Mouse (Mus musculus): ENCODE measurements at regions not wholly inside any gene's neighbourhood (a gene's known extent, or its start where the extent isn't known, plus 50 kb on each side); places are given as distances from the start of the nearest gene placed in this dataset.
"Not testable (repeated sequence)": the region's sequence is repeated elsewhere in the genome, so short reads cannot be mapped to it uniquely, and the experiment has no call there.

DNA sequence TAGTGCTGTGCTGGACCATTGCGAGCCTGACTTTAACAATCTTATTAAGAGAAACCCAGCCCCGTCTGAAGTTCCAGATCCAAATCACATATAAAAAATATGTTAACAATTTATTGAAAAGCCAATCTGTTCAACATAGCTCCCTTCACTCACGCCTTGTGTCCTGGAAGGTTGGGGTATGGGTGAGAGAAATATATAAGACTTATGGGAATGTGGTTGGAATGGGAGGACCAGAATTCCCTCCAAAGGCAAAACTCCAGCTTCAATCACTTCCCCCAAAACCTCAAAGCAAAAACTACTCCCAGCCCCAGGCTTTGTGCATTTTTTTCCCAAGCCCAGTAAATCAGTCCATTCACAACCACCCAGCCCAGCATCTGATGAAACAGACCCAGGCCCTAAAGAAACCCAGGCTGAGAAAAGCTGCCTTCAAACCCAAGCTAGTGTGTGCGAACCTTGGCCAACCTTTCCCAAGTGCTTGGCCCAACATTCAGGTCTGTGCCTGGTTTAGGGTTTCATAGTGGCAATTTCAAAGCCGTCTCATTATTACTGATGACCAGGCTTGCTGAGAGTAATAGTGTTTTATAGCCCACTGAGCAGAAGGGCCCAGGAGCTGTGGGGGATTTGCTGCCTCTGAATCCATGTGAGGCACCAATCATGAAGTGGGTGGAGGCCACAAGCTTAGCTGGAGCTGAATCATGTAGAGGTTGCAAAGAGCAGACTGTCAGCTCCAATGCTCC is 517.0 kb downstream of the Bnc2 start:
- no peak for DNase-seq (ENCODE audit: low read depth, low spot score)

DNA sequence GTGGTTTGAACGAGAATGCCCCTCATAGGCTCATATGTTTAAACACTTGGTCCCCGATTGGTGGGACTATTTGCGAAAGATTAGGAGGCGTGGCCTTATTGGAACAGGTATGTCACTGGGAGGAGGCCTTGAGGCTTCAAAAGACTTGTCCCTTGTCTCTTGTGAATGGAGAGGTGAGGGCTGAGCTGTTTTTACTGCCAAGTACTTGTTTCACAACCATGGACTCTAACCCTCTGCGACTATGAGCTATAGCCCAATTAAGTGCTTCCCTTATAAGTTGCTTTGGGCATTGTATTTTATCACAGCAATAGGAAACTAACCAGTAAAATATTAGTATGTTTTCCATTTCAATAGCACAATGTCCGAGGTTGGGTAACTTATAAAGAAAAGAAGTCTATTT is 511.7 kb downstream of the Bnc2 start:
- no peak for DNase-seq (ENCODE audit: low read depth, low spot score)

DNA sequence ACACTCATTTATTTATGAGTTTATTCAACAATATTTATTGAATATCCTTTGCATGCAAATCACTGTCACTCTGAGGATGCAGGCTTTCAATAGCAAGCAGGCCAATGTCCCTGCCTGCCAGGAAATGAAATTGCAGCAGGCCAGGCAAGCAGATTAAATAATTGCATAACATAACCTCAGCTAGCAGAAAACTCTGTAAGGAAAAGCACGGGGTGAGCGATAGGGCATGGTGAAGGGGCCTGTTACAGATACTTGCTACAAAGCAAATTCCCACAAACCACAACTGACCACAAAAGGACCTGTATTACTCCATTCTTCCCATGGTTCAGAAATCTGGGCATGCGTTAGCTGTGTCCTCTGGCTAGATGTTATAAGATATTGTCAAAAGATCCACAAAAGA is 509.8 kb downstream of the Bnc2 start:
- DNase-seq (ENCODE audit: low read depth, low spot score), result no peak

DNA sequence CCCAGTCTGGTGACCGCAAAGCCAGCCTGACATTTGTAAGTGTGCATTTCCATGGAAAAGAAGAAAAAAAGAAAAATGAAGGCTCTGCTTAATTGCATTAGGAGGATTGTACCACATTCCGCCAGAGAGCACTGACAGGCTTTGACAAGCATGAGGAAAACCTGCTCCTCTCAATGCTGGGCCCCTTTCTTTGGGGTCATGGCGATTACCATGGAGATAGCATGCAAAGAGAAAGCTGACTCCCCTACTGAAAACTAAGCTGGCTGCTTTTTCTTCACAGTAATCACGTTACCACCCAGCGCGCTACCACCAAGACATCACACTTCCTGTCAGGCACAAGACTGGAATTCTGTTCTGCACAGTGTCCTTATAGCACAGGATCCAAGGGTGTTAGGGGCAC is 502.2 kb downstream of the Bnc2 start:
- no peak for DNase-seq (ENCODE audit: low read depth, low spot score)

DNA sequence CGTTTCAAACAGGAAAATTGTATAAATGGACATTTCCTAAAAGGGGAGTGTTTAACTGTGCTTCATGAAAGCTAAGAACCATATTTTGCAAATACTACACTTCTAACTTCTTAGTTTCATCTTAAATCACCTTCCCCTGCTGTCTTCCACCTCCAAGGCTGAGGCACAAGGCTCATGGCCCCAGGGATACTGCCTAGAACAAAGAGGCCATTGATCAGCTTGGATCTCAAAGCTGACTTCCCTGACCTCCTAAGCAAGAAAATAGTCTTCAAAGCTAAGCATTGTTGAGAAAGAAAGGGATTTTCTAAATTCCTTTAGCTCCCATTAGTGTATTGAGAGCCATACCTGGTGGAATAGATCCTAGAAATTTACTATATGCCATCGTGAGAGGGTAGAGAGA is 501.6 kb downstream of the Bnc2 start:
- no peak for DNase-seq (ENCODE audit: low read depth, low spot score)

DNA sequence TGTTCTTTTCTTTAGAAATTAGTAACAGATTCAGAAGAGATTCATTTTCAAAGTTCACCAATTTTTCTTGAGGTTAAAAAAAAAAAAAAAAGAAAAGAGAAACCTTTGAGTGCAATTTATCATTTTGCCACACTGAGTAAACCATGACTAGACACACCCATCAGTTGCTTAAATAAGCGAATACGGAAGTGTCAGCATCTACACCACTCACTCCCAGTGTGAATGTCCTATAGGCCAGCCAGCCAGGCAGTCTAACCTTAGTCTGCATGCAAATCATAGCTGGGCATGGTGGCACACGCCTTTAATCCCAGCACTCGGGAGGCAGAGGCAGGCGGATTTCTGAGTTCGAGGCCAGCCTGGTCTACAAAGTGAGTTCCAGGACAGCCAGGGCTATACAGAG is 498.6 kb downstream of the Bnc2 start:
- DNase-seq (ENCODE audit: low read depth, low spot score), result not testable (repeated sequence)

DNA sequence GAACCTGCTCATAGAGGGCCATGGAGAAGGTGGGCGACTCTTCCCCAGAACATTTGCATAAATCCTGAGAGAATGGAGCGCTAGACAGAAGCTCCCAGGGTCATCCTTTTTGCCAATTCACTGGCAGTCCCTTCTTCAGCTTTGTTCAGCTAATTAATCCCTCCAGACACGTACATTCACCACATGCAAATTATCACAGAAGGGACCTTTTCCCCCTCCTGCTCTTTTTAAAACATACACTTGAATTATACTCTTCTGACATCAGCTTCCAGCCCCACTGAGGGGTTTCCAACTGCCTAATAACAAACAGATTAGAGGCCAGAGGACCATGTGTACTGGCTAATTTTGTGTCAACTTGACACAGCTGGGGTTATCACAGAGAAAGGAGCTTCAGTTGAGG is 497.2 kb downstream of the Bnc2 start:
- DNase-seq (ENCODE audit: low read depth, low spot score), result no peak

DNA sequence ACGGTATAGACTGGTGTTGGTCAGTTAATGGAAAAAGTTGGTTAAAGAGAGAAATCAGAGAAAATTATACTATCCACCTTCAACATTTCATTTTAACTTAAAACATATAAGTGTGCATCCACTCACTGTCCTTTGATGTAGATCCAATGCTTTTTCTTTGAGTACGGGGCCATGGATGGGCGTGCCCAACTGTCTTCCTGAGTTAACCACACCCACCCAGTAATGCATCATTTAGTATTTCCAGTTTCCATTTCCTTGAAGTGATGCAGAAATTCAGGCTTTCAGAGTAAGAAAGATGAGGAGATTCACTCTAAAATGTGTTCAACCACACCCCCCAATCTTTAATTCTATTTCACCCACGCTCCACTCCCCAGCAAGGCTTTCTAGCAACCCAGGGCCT is 490.6 kb downstream of the Bnc2 start:
- DNase-seq (ENCODE audit: low read depth, low spot score), result no peak

DNA sequence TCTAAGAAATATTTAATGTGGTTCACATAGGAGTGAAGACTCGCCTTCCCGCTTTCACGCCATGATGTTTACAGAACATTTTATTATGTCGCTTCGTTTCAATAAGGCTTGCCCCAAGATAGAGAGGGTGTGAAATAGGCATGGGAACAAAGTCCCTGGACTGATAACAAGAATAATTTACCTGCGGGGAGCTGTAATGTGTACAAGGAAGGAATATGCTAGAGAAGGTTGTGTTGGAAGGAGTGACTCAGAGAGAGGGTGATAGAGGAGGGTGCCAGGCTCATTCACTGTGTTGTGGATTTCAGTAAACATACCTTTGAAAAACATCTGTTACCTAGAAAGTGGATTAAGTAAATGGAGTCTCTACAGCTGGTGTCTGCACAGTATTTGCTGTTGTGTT is 490.2 kb downstream of the Bnc2 start:
- no peak for DNase-seq (ENCODE audit: low read depth, low spot score)

DNA sequence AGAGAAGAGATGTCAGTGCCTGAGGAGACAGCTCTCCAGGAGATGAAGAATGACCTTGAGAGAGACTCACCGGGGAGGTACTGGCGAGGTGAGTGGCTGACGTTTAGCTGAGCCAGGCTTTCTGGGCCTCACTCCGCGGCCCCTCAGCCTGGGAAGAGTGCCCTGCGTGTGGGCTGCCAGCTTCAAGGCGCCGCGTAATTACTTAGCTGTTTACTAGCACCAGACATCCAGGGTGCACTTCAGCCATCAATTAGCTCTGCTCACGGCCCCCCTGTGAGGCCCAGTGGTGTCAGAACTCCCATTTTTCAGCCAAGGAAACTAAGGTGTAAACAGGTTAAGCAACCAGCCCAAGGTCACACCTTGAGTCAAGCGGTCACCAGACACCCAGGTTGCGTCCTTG is 485.8 kb downstream of the Bnc2 start:
- no peak for DNase-seq (ENCODE audit: low read depth, low spot score)

DNA sequence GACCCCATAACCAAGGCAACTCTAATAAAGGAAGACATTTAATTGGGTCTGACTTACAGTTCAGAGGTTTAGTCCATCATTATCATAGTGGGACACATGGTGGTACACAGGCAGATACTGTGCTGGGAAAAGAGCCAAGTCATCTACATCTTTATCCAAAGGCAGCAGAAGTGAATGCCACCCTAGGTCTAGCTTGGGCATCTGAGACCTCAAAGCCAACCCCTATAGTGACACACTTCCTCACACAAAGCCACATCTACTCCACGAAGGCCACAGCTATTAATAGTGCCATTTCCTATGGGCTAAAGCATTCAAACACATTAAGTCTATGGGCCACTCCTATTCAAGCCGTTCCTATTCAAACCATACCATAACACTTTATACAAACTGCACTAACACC is 483.8 kb downstream of the Bnc2 start:
- DNase-seq (ENCODE audit: low read depth, low spot score), result no peak

DNA sequence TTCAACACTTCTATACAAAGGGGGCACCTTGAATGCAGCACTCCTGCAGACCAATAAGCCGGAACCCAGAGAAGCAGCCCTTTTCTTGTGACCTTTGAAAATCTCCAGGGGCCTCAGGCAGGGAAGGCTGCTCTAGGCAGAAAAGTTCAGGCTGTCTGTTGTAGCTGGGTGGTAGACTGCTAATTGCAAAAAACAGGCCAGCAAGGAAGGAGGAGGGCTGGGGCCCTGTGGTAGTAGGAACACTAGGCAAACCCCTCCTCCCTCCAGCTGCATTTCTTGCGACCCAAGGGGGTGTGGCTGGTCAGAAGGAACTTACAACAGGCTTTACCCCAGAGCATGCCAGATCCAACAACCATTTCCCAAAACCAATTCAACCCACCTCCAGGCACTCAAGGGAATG is 482.8 kb downstream of the Bnc2 start:
- no peak for DNase-seq (ENCODE audit: low read depth, low spot score)

DNA sequence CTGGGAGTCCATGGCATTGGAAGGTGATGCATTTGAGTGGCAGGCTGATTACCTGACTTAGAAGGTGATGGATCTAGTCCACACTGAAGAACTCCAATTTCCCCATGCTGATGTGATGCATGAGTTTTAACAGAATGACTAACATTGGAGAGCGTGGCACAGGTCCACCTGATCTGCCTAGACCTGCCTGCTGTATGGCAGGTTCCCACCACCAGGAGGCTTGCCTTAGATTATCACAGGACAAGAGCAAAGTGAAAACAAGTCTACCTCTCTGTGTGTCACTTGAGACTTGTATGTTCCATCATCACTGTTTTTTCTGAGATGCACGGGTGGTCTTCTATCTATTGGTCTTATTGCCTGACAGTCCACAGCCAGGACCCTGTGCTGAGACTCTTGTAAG is 478.3 kb downstream of the Bnc2 start:
- DNase-seq (ENCODE audit: low read depth, low spot score), result no peak

DNA sequence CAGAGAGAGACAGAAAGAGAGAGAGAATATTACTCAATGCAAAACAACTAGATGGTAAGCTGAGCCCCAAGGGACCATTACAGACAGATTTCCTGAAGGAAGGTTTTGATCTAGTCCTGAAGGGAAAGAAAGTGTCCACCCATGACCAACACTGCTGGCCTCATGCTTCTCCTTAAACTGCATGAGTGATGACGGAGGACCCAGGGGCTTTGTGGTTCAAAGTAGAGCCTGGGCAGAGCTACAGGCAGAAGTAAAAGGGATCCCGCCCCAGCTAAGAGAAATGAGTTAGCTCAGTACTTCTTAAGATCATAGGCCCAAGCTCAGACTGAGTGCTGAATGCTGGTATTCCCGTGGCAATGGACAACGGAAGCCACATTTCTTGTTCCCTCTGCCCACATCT is 476.9 kb downstream of the Bnc2 start:
- no peak for DNase-seq (ENCODE audit: low read depth, low spot score)

DNA sequence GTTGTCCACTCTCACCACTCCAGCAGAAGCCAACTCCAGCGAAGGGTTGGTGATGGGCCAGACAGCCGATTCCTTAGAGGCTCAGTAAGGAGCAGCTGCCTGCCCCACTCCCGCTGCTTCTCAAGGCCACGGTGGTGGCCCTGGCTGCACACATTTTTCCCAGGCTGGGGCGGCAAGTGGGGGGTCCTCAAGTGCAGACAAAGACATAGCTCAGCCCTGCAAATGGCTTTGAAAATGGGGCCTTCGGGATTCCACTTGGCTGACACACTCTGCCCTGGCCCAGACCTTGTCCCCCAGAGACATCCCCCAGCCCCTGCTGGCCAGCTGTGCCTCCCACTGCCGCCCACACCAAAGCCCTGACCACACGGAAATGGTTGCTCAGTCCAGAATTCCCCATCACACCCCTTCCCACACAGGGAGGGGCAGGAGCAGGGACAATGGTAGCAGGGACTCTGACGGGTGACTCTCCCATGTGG is 475.9 kb downstream of the Bnc2 start:
- no peak for DNase-seq (ENCODE audit: low read depth, low spot score)

DNA sequence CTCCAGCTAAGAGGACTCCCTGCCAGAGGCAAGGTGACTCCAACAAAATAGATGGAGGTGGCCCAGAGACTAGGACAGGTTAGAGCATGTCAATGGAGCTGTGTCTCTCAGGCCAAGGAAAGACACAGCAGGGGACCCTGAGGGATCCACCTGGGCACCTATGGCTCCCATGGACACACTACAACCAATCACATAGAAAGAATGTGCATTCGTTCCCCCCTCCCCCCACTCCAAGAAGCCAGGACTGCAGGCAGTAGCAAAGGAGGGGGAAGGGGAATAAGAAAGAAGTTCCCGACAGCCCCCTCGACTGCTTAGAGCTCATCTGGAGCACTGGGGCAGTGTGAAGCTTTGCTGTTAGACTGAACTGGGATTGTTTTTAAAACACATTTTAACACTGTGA is 474.1 kb downstream of the Bnc2 start:
- no peak for DNase-seq (ENCODE audit: low read depth, low spot score)

DNA sequence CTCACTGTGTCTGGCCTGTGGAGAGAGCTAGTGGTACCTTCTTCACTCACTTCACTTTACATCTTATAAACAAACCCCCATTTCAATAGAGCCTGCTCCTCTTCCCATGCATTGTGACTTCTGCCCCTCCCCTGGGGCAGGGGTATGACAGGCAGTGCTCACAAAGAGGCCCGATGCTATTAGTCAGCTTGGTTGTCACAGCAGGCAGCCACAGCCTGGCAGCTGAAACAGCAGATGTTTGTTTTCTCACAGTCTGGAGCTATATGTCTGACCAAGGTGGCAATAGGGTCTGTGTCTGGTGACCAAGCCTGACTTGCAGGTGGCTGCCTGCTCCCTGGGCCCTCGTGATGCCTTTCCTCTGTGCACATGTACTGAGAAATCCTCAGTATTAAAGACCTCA is 472.8 kb downstream of the Bnc2 start:
- peak; percentile 21 for DNase-seq (ENCODE audit: low read depth, low spot score)

DNA sequence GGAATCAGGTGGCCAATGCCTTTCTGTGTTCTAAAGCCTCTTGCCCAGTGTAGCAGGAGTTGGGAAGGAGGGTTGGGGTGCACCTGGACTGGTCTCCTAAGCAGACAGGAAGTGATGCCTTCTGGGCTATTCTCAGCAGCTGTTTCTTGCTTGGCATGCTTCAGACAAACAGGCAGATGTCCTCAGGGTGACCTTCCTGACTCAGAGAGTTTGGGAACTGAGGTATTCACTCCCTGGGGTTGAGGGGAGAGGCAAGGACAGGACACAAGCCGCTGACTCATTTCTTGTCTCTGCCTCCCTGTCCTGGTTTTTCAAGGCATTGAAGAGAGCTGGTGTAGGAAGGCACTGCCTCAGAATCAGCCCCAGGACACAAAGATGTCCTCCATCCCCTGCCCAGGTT is 471.4 kb downstream of the Bnc2 start:
- peak; percentile 46 for DNase-seq (ENCODE audit: low read depth, low spot score)

DNA sequence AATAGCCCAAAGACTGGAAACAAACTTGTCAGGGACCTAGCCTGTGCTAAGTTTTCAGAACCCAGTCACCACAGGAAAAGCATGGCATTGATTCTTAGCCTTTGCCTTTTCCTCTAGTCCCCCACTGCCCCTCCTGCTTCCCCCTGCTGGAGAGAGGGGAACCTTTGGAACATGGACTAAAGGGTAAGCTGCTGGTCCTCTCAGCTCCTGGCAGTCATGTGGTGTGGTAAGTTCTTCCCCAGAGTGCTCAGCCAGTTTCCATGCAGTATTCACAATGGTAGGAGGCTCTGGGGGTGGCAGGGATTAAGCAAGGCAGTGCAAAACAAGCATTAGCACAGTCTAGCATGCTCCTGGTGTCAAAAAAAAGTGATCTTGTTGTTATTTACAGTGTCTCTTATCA is 470.3 kb downstream of the Bnc2 start:
- DNase-seq (ENCODE audit: low read depth, low spot score), result no peak

DNA sequence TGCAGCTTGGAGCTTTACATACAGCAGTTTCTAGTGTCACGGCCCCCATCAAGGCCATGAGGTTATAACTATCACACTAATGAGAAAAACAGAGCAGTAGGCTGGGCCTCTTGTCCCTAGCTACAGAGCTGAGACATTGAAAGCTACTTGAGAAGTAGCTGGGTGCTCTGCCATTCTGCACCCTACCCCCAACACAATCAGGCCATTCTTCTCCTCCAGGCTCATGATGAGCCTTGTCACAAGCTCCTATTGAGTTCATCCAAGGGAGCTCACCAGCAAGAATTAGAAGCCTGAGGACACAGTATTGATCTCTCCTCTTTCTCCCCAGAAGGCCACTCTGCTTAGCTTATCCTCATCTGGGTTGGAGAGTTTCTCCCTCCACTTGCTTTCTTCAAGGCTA is 466.9 kb downstream of the Bnc2 start:
- DNase-seq (ENCODE audit: low read depth, low spot score), result peak; percentile 54

DNA sequence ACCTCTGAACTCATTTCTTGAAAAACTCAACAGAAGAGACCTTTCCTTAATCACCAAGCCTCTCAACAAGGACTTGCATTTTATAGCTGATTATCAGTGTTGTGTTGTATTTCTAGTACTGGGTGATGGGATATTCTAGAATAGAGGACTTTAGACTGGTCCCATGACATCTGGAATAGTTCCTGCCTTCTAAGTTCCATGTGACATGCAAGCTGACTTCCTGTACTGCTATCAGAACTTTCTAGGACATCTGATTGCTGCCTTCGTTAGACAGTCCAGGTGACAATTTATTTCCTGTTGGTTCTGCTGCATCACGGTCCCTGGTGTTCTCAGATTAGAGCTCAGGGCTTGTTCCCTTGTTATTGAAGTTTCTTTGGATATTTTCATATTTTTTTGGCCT is 465.5 kb downstream of the Bnc2 start:
- DNase-seq (ENCODE audit: low read depth, low spot score), result no peak

DNA sequence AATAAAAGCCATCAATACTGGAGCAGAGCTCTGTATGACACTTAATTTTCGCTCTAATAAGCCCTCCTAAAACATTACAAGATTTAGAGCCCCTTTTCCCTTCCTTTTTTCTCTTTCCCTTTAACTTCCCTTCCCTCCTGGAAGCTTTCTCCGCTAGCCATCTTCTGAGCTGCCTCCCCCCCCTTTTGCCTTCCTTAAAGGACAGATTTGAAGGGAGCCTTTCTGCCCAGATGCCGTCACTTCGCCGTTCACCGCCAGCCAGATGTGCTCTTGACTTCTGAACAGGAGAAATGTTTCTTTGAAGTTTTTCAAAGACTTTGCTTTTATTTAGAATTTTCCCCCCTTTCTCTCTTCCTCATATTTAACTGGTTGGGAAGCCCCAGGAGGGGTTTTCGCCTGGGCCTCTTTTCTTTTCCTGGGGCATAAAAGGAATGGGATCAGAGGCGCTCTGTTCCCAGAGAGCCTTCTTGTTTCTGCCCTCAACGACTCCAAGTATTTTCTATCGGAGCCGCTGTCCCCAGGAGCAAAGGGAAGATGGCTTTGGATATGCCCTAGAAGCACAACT is 463.7 kb downstream of the Bnc2 start:
- no peak for DNase-seq (ENCODE audit: low read depth, low spot score)

DNA sequence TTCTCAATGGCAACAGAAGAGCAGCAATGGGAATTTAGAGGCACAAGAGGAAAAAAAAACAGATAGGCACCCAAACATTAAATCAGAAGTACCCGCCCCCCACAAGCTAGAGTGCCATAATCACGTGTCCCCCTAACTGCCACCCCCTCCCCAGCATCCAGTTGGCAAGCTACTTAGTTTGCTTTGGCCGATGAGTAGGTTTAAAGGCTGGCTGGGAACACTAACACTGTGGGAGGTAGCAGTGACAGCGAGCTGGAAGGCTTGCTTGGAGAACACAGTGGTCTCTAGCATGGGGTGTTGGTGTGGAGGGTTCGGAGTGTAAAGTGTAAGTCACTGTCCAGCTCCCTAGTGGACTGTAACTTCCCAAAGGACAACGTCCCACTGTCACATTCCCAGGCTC is 463.1 kb downstream of the Bnc2 start:
- peak; percentile 33 for DNase-seq (ENCODE audit: low read depth, low spot score)

DNA sequence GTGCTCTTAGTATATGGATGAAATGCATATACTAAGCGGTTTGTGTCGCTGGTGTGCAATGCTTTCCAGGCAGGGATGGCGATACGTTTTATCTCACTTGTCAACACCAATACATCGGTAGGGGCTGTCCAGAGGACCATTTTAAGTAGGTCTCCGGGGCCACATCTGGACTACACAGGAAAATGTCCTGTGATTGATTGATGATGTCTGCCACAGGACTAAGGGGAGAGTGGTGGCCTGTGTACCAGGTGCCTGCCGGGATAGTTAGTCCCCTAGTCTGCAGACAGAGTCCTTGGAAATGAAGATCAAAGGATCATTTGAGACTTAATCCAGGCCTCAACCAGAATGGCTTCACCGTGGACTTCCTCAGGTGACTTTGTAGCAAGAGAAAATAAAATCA is 460.6 kb downstream of the Bnc2 start:
- DNase-seq (ENCODE audit: low read depth, low spot score), result no peak
